Mouse (Mus musculus) kidney, embryonic 14.5 days (tissue): Measurements from ENCODE around the gene Dnajc5. TPM values are rescaled to one million over a fixed set of nuclear protein-coding genes. Genes with fewer than 3 reads are reported as not detected.

Experiments
- ATAC-seq: fragments of 200-750 bp; cut with Nextera tagmentation; 2 replicates; pipeline ENCODE4 v1.8.0; 2017; ENCODE audit warnings: moderate number of reproducible peaks, mild to moderate bottlenecking, moderate TSS enrichment, moderate library complexity; ENCODE audit not compliant: low FRiP score, low TSS enrichment
- H3K27ac ChIP-seq: fragments of 300-500 bp; sonication (generic); 2 replicates; pipeline ENCODE4 v1.5.1; 2014; ENCODE audit warnings: low read depth, mild to moderate bottlenecking, low read length, moderate library complexity, mixed read lengths
- H3K27me3 ChIP-seq: fragments of 300-500 bp; sonication (generic); 2 replicates; pipeline ENCODE4 v1.6.1; 2014; ENCODE audit warnings: mild to moderate bottlenecking, low read length; ENCODE audit not compliant: control insufficient read depth, insufficient read depth
- H3K36me3 ChIP-seq: fragments of 300-500 bp; sonication (generic); 2 replicates; pipeline ENCODE4 v1.6.1; 2014; ENCODE audit warnings: low read length, mixed read lengths; ENCODE audit not compliant: control insufficient read depth, insufficient read depth
- H3K4me1 ChIP-seq: fragments of 300-500 bp; sonication (generic); 2 replicates; pipeline ENCODE4 v1.6.1; 2014; ENCODE audit warnings: low read length, mixed read lengths; ENCODE audit not compliant: control insufficient read depth, insufficient read depth
- H3K4me2 ChIP-seq: fragments of 300-500 bp; sonication (generic); replicated peaks from 2 replicates; pipeline ENCODE4 v1.6.1; 2014; ENCODE audit warnings: low read depth, mild to moderate bottlenecking, low read length
- H3K4me3 ChIP-seq: fragments of 300-500 bp; sonication (generic); 2 replicates; pipeline ENCODE4 v1.5.1; 2014; ENCODE audit warnings: mild to moderate bottlenecking, low read length
- H3K9ac ChIP-seq: fragments of 300-500 bp; sonication (generic); 2 replicates; pipeline ENCODE4 v1.6.1; 2014; ENCODE audit warnings: low read depth, mild to moderate bottlenecking, low read length, moderate library complexity
- H3K9me3 ChIP-seq: fragments of 300-500 bp; sonication (generic); 2 replicates; pipeline ENCODE4 v1.6.1; 2016; ENCODE audit warnings: low read length; ENCODE audit not compliant: control insufficient read depth
- WGBS: fragments of 180-500 bp; shearing (Covaris S2); extraction: QIAGEN DNeasy Blood & Tissue Kit; methylation state at CpG from one replicate; pipeline ENCODE4 v1.1.7; 2014; 5-methylcytosine and 5-hydroxymethylcytosine counted together
- polyA plus RNA-seq: library from polyadenylated mRNA; unstranded; fragments of >200 nt; fragmentation: Nextera tagmentation; extraction: Ambion mirVana; gene quantifications from 2 replicates; pipeline ENCODE4 v1.2.1, GENCODE M21; 2014

The Dnajc5 gene
- polyA plus RNA-seq, 1 experiment from 2014 or later: 82.2 TPM

GRCm38 (mm10) chr2:181586124-181586523 is 65.8 kb downstream of the Dnajc5 start:
- H3K36me3 ChIP-seq: peaks cover 70% of the 10 kb centered on the region
- 92% methylated on average over 3 of the region's 3 CpGs for WGBS
- no peak overlapping the region for H3K4me3 ChIP-seq
- H3K9me3 ChIP-seq: no peaks in the 10 kb centered on the region
- peaks cover 2% of the 10 kb centered on the region; the same call in 1 of the 2 replicates for H3K4me1 ChIP-seq
- ATAC-seq: no peak
- no peak overlapping the region for H3K27ac ChIP-seq
- H3K4me2 ChIP-seq: no peak overlapping the region
- H3K9ac ChIP-seq: no peak overlapping the region
- no peaks in the 10 kb centered on the region for H3K27me3 ChIP-seq

DNA sequence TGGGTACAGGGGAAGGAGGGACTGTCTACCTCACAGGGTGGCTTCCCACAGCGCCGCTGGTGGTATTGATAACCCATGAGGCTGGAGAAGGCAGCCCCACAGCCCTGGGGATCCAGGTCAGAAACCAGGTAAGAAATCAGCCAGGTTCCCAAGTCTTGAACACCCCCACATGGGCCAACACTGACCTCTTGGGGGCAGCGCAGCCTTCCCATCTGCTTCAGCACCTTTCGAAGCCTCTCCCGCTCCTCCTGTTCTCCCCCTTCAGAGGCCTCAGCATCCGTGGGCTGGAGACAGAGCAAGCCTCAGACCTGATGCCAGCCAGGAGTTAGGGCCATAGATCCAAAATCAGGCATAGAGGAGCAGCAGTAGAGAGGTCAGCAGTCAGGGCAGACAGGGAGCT is 67.5 kb downstream of the Dnajc5 start:
- H3K36me3 ChIP-seq: peaks cover 70% of the 10 kb centered on the region
- H3K9ac ChIP-seq: no peak overlapping the region
- peaks cover 9% of the 10 kb centered on the region; the same call in 1 of the 2 replicates for H3K4me1 ChIP-seq
- no peaks in the 10 kb centered on the region for H3K9me3 ChIP-seq
- H3K27ac ChIP-seq: no peak overlapping the region
- no peak overlapping the region for H3K4me3 ChIP-seq
- 82% methylated on average over 6 of the region's 6 CpGs for WGBS
- H3K4me2 ChIP-seq: no peak overlapping the region
- no peak for ATAC-seq
- no peaks in the 10 kb centered on the region for H3K27me3 ChIP-seq

- no peak overlapping the region for H3K27ac ChIP-seq
- 87% methylated on average over 11 of the region's 11 CpGs for WGBS
- H3K4me2 ChIP-seq: no peak overlapping the region
- no peak for ATAC-seq
- H3K4me3 ChIP-seq: no peak overlapping the region
- H3K9ac ChIP-seq: no peak overlapping the region
- no peaks in the 10 kb centered on the region for H3K27me3 ChIP-seq
- H3K4me1 ChIP-seq: peaks cover 12% of the 10 kb centered on the region; the same call in 1 of the 2 replicates
- peaks cover 70% of the 10 kb centered on the region for H3K36me3 ChIP-seq
- no peaks in the 10 kb centered on the region for H3K9me3 ChIP-seq
Measured at GRCm38 (mm10) chr2:181588229-181588780, 68.0 kb downstream of the Dnajc5 start.

GRCm38 (mm10) chr2:181589011-181589731 is 68.9 kb downstream of the Dnajc5 start:
- Histone ChIP-seq H3K4me3 (no peak overlapping the region), H3K4me1 (peaks cover 12% of the 10 kb centered on the region; the same call in 1 of the 2 replicates), H3K9me3 (no peaks in the 10 kb centered on the region), H3K27me3 (no peaks in the 10 kb centered on the region), H3K27ac (no peak overlapping the region), H3K36me3 (peaks cover 66% of the 10 kb centered on the region), H3K4me2 (no peak overlapping the region), H3K9ac (peak overlapping the region; percentile 18; the same call in 1 of the 2 replicates)
- no peak for ATAC-seq
- WGBS: 93% methylated on average over 10 of the region's 10 CpGs

DNA sequence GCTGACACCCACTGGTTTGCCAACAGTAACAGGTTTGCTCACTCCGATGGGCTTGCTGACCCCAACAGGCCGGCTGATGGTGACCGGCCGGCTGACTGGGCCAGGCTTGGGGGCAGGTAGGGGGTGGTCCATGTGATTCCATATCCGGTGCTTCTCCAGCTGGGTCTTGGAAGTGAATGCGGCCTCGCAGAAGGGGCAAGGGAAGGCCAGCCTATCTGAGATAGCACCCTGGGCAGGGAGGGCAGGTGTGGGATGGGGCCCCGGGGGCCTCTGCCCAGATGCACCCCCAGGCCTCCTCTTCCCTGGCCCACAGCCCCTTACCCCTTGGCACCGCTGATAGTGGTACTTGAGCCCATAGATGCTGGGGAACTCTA is 69.4 kb downstream of the Dnajc5 start:
- Histone ChIP-seq H3K36me3 (peaks cover 60% of the 10 kb centered on the region), H3K4me1 (peaks cover 12% of the 10 kb centered on the region; the same call in 1 of the 2 replicates), H3K4me3 (no peak overlapping the region), H3K27ac (no peak overlapping the region), H3K9me3 (no peaks in the 10 kb centered on the region), H3K4me2 (no peak overlapping the region), H3K27me3 (no peaks in the 10 kb centered on the region), H3K9ac (no peak overlapping the region)
- ATAC-seq: no peak
- 92% methylated on average over 9 of the region's 9 CpGs for WGBS

DNA sequence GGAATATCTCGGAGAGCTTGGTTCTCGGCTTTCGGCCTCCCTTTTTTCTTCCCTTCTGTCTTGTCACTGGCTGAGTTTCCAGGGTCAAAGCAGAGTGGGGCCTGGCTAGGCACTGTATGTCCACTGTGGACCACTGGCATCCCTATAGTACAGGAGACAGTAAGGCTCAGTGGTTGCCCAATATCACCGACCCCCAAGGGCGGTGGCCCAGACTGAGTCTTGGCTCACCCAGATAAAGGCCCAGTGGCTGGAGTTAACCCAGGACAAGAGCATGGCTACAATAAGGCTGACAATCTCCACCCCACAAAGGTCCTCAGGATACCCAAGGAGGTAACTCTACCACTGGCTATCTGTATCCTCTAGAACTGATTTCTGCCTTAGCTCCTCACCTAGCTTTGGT is 70.2 kb downstream of the Dnajc5 start:
- Histone ChIP-seq H3K4me2 (no peak overlapping the region; the same call in 1 of the 2 replicates), H3K9me3 (no peaks in the 10 kb centered on the region), H3K9ac (no peak overlapping the region), H3K4me1 (peaks cover 12% of the 10 kb centered on the region; the same call in 1 of the 2 replicates), H3K36me3 (peaks cover 53% of the 10 kb centered on the region), H3K4me3 (no peak overlapping the region), H3K27me3 (no peaks in the 10 kb centered on the region), H3K27ac (no peak overlapping the region)
- ATAC-seq: no peak
- WGBS: 96% methylated on average over 5 of the region's 5 CpGs

DNA sequence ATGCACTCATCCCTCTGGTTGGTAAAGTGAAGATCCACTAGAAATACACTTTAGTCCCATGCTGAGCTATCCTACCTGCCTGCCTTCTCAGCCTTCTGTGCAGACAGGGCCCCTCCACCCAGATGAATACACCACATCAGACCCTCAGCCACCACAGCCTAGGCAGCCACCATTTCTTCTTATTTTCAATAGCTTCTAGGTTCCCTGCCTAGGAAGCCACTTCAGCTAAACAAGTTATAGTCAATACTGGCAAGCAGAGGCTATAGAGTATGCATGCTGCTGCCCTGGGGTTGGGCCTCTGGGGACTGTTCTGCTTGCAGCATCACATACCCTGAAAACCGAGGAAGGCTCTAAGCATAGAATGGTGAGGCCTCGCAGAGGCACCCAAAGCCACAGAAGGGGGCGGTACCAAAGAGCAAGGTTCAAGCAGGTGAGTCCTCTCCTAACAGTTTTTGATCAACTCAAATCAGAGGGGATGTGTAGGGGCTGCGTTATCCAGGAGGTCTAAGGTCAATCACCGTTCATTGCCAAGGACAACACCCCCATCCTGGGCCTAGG is 71.3 kb downstream of the Dnajc5 start, which contains the start of gene Prpf6:
TSS of gene Prpf6 (plus strand) at position 341 of the 558 bp plus-strand sequence.
- Histone ChIP-seq H3K9ac (peak within 1 kb of the TSS; percentile 94), H3K4me2 (peak within 1 kb of the TSS; percentile 84), H3K9me3 (no peaks in the 10 kb centered on the region), H3K36me3 (peaks cover 41% of the 10 kb centered on the region), H3K27me3 (no peaks in the 10 kb centered on the region), H3K27ac (peak within 1 kb of the TSS; percentile 89), H3K4me3 (peak within 1 kb of the TSS; percentile 88), H3K4me1 (peaks cover 12% of the 10 kb centered on the region; the same call in 1 of the 2 replicates)
- WGBS: 9% methylated on average over 5 of the region's 5 CpGs
- ATAC-seq: peak; percentile 4; the same call in 1 of the 2 replicates

GRCm38 (mm10) chr2:181592231-181593041 is 72.2 kb downstream of the Dnajc5 start, which contains the start of gene Zfp512b:
Gene Zfp512b (minus strand): TSS chr2:181592803.
- Histone ChIP-seq H3K4me2 (peak within 1 kb of the TSS; percentile 84), H3K4me1 (peaks cover 12% of the 10 kb centered on the region; the same call in 1 of the 2 replicates), H3K36me3 (peaks cover 34% of the 10 kb centered on the region), H3K4me3 (peak within 1 kb of the TSS; percentile 88), H3K9me3 (no peaks in the 10 kb centered on the region), H3K9ac (peak within 1 kb of the TSS; percentile 94), H3K27me3 (no peaks in the 10 kb centered on the region), H3K27ac (peak within 1 kb of the TSS; percentile 89)
- ATAC-seq: peak; percentile 79
- 1% methylated on average over 86 of the region's 97 CpGs for WGBS
